In genomic region chr16:52453971-52454514, GRCm38 (mm10) we compare ENCODE assay signal across 8 mouse cellular contexts. TPM values are rescaled to one million over a fixed set of nuclear protein-coding genes. Genes with fewer than 3 reads are reported as not detected.
A peak's percentile ranks its signal among the peaks of the same experiment; 100 is the strongest.
DNase-seq lines count a peak whose midpoint lies in the region; ATAC-seq and TF ChIP-seq lines count a peak whose summit lies in the region.

TSS of gene Alcam (minus strand) at chr16:52454074.

- H3K9ac ChIP-seq in heart, embryonic 11.5 days (ENCODE audit: low read depth, low read length): peak within 1 kb of the TSS; percentile 67
- no peak within 1 kb of the TSS for H3K9ac ChIP-seq in liver, embryonic 12.5 days

- ATAC-seq in heart, embryonic 11.5 days (replicated peaks; ENCODE audit: insufficient number of reproducible peaks, low FRiP score, low TSS enrichment): no peak
- no peak for ATAC-seq in liver, embryonic 12.5 days

- H3K36me3 ChIP-seq in spleen, adult 2 months (ENCODE audit: control insufficient read depth, insufficient read depth, low read length): no peaks in the 10 kb centered on the region
- H3K36me3 ChIP-seq in heart, embryonic 11.5 days (ENCODE audit: control insufficient read depth, insufficient read depth, low read length): no peaks in the 10 kb centered on the region
- no peaks in the 10 kb centered on the region for H3K36me3 ChIP-seq in liver, embryonic 12.5 days

- H3K9me3 ChIP-seq in heart, embryonic 11.5 days (replicated peaks; ENCODE audit: control insufficient read depth, low read length): no peaks in the 10 kb centered on the region
- H3K9me3 ChIP-seq in liver, embryonic 12.5 days (replicated peaks): no peaks in the 10 kb centered on the region

- H3K4me2 ChIP-seq in heart, embryonic 11.5 days: peak within 1 kb of the TSS; percentile 79
- H3K4me2 ChIP-seq in liver, embryonic 12.5 days: peak within 1 kb of the TSS; percentile 71

- H3K27me3 ChIP-seq in spleen, adult 2 months (ENCODE audit: control insufficient read depth, insufficient read depth, low read length): no peaks in the 10 kb centered on the region
- no peaks in the 10 kb centered on the region for H3K27me3 ChIP-seq in heart, embryonic 11.5 days (ENCODE audit: control insufficient read depth, insufficient read depth, low read length)
- peaks cover 55% of the 10 kb centered on the region for H3K27me3 ChIP-seq in liver, embryonic 12.5 days (replicated peaks)

- no peak for TF ChIP-seq CTCF in spleen, adult 2 months (IDR thresholded peaks at IDR 0.05; ENCODE audit: extremely low read depth, insufficient read depth, insufficient read length, insufficient replicate concordance)

- no peak for TF ChIP-seq POLR2A in spleen, adult 2 months (IDR thresholded peaks at IDR 0.05; ENCODE audit: low read depth, low read length)

- peak within 1 kb of the TSS; percentile 74 for H3K4me3 ChIP-seq in spleen, adult 2 months (ENCODE audit: extremely low read depth, insufficient read depth, insufficient read length)
- peak within 1 kb of the TSS; percentile 78 for H3K4me3 ChIP-seq in heart, embryonic 11.5 days (ENCODE audit: low read depth, low read length)
- peak within 1 kb of the TSS; percentile 61 for H3K4me3 ChIP-seq in liver, embryonic 12.5 days

- H3K4me1 ChIP-seq in spleen, adult 2 months (ENCODE audit: control insufficient read depth, insufficient read depth, insufficient read length): peaks cover 2% of the 10 kb centered on the region; the same call in 1 of the 2 replicates
- H3K4me1 ChIP-seq in heart, embryonic 11.5 days (ENCODE audit: control insufficient read depth, insufficient read depth, low read length): no peaks in the 10 kb centered on the region
- peaks cover 5% of the 10 kb centered on the region; the same call in 1 of the 2 replicates for H3K4me1 ChIP-seq in liver, embryonic 12.5 days

- WGBS in spleen, adult 2 months: 2% methylated on average over 14 of the region's 14 CpGs
- 2% methylated on average over 14 of the region's 14 CpGs for WGBS in heart, embryonic 11.5 days (ENCODE audit: insufficient replicate concordance)
- 3% methylated on average over 14 of the region's 14 CpGs for WGBS in liver, embryonic 12.5 days (ENCODE audit: insufficient replicate concordance)

- H3K27ac ChIP-seq in spleen, adult 2 months (ENCODE audit: insufficient read depth, low read length): 0 out of 2 replicates have a peak within 1 kb of the TSS, but pooled peaks have one; percentile 20
- peak within 1 kb of the TSS; percentile 65 for H3K27ac ChIP-seq in heart, embryonic 11.5 days (ENCODE audit: low read depth, low read length)
- H3K27ac ChIP-seq in liver, embryonic 12.5 days: no peak within 1 kb of the TSS

- DNase-seq in spleen, adult 2 months (ENCODE audit: low read depth in 1 of 2, low spot score in 2 of 2): peak in 1 of 2 experiments; percentile 27
- no peak for DNase-seq in spleen, postnatal 14 days (ENCODE audit: low spot score in 2 of 2)
- DNase-seq in embryo, embryonic 10.5 days (ENCODE audit: low spot score): peak; percentile 68
- DNase-seq in kidney, postnatal 10 days: peak; percentile 69
- peak; percentile 44 to 49 for DNase-seq in natural killer cell, adult 2 months (ENCODE audit: low spot score in 2 of 2)
- DNase-seq in testis, postnatal 14 days (ENCODE audit: low spot score): peak; percentile 15

RNA-seq across cellular contexts. Expression of gene Alcam, which starts in this region (rescaled TPM):
- 2.8 and 4.2 TPM in 2 replicates for polyA plus RNA-seq in spleen, adult 2 months (2012; rRNA removed)
- polyA plus RNA-seq in heart, embryonic 11.5 days (2014; fragmentation: Nextera tagmentation; extraction: Ambion mirVana): 29.7 and 42.3 TPM in 2 replicates
- 8.3 and 9.4 TPM in 2 replicates for polyA plus RNA-seq in liver, embryonic 12.5 days (2016; fragmentation: Nextera tagmentation; extraction: Ambion mirVana)

Comparison
In these comparisons a context has a peak if more than half of its experiments do, and no peak if none do; other contexts are left out.
1. DNase-seq: peak in embryo, embryonic 10.5 days (single experiment), kidney, postnatal 10 days (single experiment), natural killer cell, adult 2 months (2 of 2) and testis, postnatal 14 days (single experiment); none in spleen, postnatal 14 days (0 of 2).
2. Peak in every context shown above with its lines, with median percentiles within 50 percentile points of each other: H3K4me3 ChIP-seq.